Mouse (Mus musculus) intestine, embryonic 14.5 days (tissue): ENCODE measurements around the gene Schip1. TPM values are rescaled to one million over a fixed set of nuclear protein-coding genes. Genes with fewer than 3 reads are reported as not detected.
A peak's percentile ranks its signal among the peaks of the same experiment; 100 is the strongest.

Experiments
- ATAC-seq: fragments of 200-750 bp; cut with Nextera tagmentation; replicated peaks from 2 replicates; pipeline ENCODE4 v1.8.0; 2017; ENCODE audit warnings: low read depth, moderate number of reproducible peaks, moderate TSS enrichment, moderate library complexity; ENCODE audit not compliant: low FRiP score, low TSS enrichment
- DNase-seq: peaks from one replicate; pipeline ENCODE4 v3.0.0-alpha.2; 2018; ENCODE audit warnings: low spot score
- H3K27ac ChIP-seq: fragments of 300-500 bp; sonication (generic); 2 replicates; pipeline ENCODE4 v1.5.1; 2014; ENCODE audit warnings: low read depth, mild to moderate bottlenecking, control low read depth
- H3K27me3 ChIP-seq: fragments of 300-500 bp; sonication (generic); replicated peaks from 2 replicates; pipeline ENCODE4 v1.6.1; 2014; ENCODE audit warnings: low read length, control low read depth; ENCODE audit not compliant: control insufficient read depth, insufficient read depth
- H3K36me3 ChIP-seq: fragments of 300-500 bp; sonication (generic); 2 replicates; pipeline ENCODE4 v1.6.1; 2014; ENCODE audit warnings: low read length, control low read depth; ENCODE audit not compliant: control insufficient read depth, insufficient read depth
- H3K4me1 ChIP-seq: fragments of 300-500 bp; sonication (generic); replicated peaks from 2 replicates; pipeline ENCODE4 v1.6.1; 2014; ENCODE audit warnings: low read length, control low read depth, mixed read lengths; ENCODE audit not compliant: control insufficient read depth, insufficient read depth
- H3K4me2 ChIP-seq: fragments of 300-500 bp; sonication (generic); 2 replicates; pipeline ENCODE4 v1.6.1; 2014; ENCODE audit warnings: low read length
- H3K4me3 ChIP-seq: fragments of 300-500 bp; sonication (generic); 2 replicates; pipeline ENCODE4 v1.5.1; 2014; ENCODE audit warnings: low read depth, low read length, control low read depth, mixed read lengths
- H3K9ac ChIP-seq: fragments of 300-500 bp; sonication (generic); 2 replicates; pipeline ENCODE4 v1.6.1; 2014; ENCODE audit warnings: mild to moderate bottlenecking, low read length
- H3K9me3 ChIP-seq: fragments of 300-500 bp; sonication (generic); 2 replicates; pipeline ENCODE4 v1.6.1; 2016; ENCODE audit warnings: low read length, control low read depth; ENCODE audit not compliant: control insufficient read depth
- WGBS: fragments of 180-500 bp; shearing (Covaris S2); extraction: QIAGEN DNeasy Blood & Tissue Kit; methylation state at CpG from one replicate; pipeline ENCODE4 v1.1.7; 2014; 5-methylcytosine and 5-hydroxymethylcytosine counted together
- polyA plus RNA-seq: library from polyadenylated mRNA; unstranded; fragments of >200 nt; fragmentation: Nextera tagmentation; extraction: Ambion mirVana; gene quantifications from 2 replicates; pipeline ENCODE4 v1.2.1, GENCODE M21; 2014

Schip1 gene
- polyA plus RNA-seq, 1 experiment from 2014 or later: 63.0 TPM

GRCm38 (mm10) chr3:68542944-68543501 is 478.4 kb downstream of the Schip1 start:
- no peak overlapping the region for H3K4me3 ChIP-seq
- H3K27ac ChIP-seq: no peak overlapping the region
- H3K4me2 ChIP-seq: peak overlapping the region; percentile 38
- no peak overlapping the region for H3K9ac ChIP-seq
- no peaks in the 10 kb centered on the region for H3K4me1 ChIP-seq
- no peaks in the 10 kb centered on the region for H3K9me3 ChIP-seq
- no peaks in the 10 kb centered on the region for H3K27me3 ChIP-seq
- H3K36me3 ChIP-seq: no peaks in the 10 kb centered on the region
- 10% methylated on average over 7 of the region's 7 CpGs for WGBS
- DNase-seq: peak; percentile 64
- ATAC-seq: peak; percentile 58; the same call in 1 of the 2 replicates

GRCm38 (mm10) chr3:68544811-68545210 is 480.2 kb downstream of the Schip1 start:
- no peaks in the 10 kb centered on the region for H3K4me1 ChIP-seq
- H3K36me3 ChIP-seq: no peaks in the 10 kb centered on the region
- ATAC-seq: no peak
- H3K9me3 ChIP-seq: no peaks in the 10 kb centered on the region
- DNase-seq: no peak
- no peak overlapping the region for H3K4me3 ChIP-seq
- H3K27me3 ChIP-seq: no peaks in the 10 kb centered on the region
- no peak overlapping the region for H3K4me2 ChIP-seq
- no peak overlapping the region for H3K27ac ChIP-seq
- 82% methylated on average over 7 of the region's 7 CpGs for WGBS
- H3K9ac ChIP-seq: no peak overlapping the region

GRCm38 (mm10) chr3:68545898-68546297 is 481.3 kb downstream of the Schip1 start:
- Histone ChIP-seq H3K27me3 (no peaks in the 10 kb centered on the region), H3K4me1 (no peaks in the 10 kb centered on the region), H3K9me3 (no peaks in the 10 kb centered on the region), H3K4me2 (no peak overlapping the region), H3K9ac (no peak overlapping the region), H3K4me3 (no peak overlapping the region), H3K36me3 (no peaks in the 10 kb centered on the region), H3K27ac (no peak overlapping the region)
- no peak for DNase-seq
- no peak for ATAC-seq
- 68% methylated on average over 6 of the region's 6 CpGs for WGBS

GRCm38 (mm10) chr3:68555087-68555662 is 490.6 kb downstream of the Schip1 start:
- DNase-seq (no peak), ATAC-seq (no peak)
- H3K4me3 ChIP-seq: no peak overlapping the region
- no peaks in the 10 kb centered on the region for H3K27me3 ChIP-seq
- H3K27ac ChIP-seq: no peak overlapping the region
- no peak overlapping the region for H3K9ac ChIP-seq
- no peak overlapping the region for H3K4me2 ChIP-seq
- H3K9me3 ChIP-seq: no peaks in the 10 kb centered on the region
- H3K4me1 ChIP-seq: no peaks in the 10 kb centered on the region
- 73% methylated on average over 4 of the region's 4 CpGs for WGBS
- no peaks in the 10 kb centered on the region for H3K36me3 ChIP-seq

- DNase-seq (no peak), ATAC-seq (no peak)
- Histone ChIP-seq H3K9ac (no peak overlapping the region), H3K4me3 (no peak overlapping the region), H3K9me3 (no peaks in the 10 kb centered on the region), H3K4me2 (no peak overlapping the region), H3K27ac (no peak overlapping the region), H3K4me1 (no peaks in the 10 kb centered on the region), H3K36me3 (no peaks in the 10 kb centered on the region), H3K27me3 (no peaks in the 10 kb centered on the region)
- WGBS: 89% methylated on average over 9 of the region's 9 CpGs
Observed at GRCm38 (mm10) chr3:68556891-68557290, 492.3 kb downstream of the Schip1 start.

- Histone ChIP-seq H3K36me3 (no peaks in the 10 kb centered on the region), H3K4me2 (no peak overlapping the region), H3K4me1 (no peaks in the 10 kb centered on the region), H3K9ac (no peak overlapping the region), H3K27ac (no peak overlapping the region), H3K27me3 (no peaks in the 10 kb centered on the region), H3K9me3 (no peaks in the 10 kb centered on the region), H3K4me3 (no peak overlapping the region)
- no peak for DNase-seq
- WGBS: 54% methylated on average over 6 of the region's 6 CpGs
- ATAC-seq: peak; percentile 80
Observed at GRCm38 (mm10) chr3:68558744-68559143, 494.1 kb downstream of the Schip1 start.

- Histone ChIP-seq H3K9me3 (no peaks in the 10 kb centered on the region), H3K9ac (no peak overlapping the region), H3K4me3 (no peak overlapping the region), H3K4me2 (no peak overlapping the region), H3K27me3 (no peaks in the 10 kb centered on the region), H3K27ac (no peak overlapping the region), H3K36me3 (no peaks in the 10 kb centered on the region), H3K4me1 (no peaks in the 10 kb centered on the region)
- no peak for DNase-seq
- no peak for ATAC-seq
- 83% methylated on average over 5 of the region's 5 CpGs for WGBS
Observed at GRCm38 (mm10) chr3:68560057-68560456, 495.5 kb downstream of the Schip1 start.

- DNase-seq (no peak), ATAC-seq (no peak)
- Histone ChIP-seq H3K27ac (no peak overlapping the region), H3K4me1 (0 out of 2 replicates have a peak, but pooled peaks cover 2% of the 10 kb centered on the region), H3K9me3 (no peaks in the 10 kb centered on the region), H3K4me2 (no peak overlapping the region), H3K36me3 (no peaks in the 10 kb centered on the region), H3K9ac (no peak overlapping the region), H3K4me3 (no peak overlapping the region), H3K27me3 (no peaks in the 10 kb centered on the region)
- 74% methylated on average over 2 of the region's 2 CpGs for WGBS
Observed at GRCm38 (mm10) chr3:68562838-68563237, 498.2 kb downstream of the Schip1 start.

GRCm38 (mm10) chr3:68563922-68564321 is 499.3 kb downstream of the Schip1 start:
- Histone ChIP-seq H3K9me3 (no peaks in the 10 kb centered on the region), H3K9ac (no peak overlapping the region), H3K4me1 (0 out of 2 replicates have a peak, but pooled peaks cover 2% of the 10 kb centered on the region), H3K27ac (no peak overlapping the region), H3K4me2 (no peak overlapping the region), H3K27me3 (no peaks in the 10 kb centered on the region), H3K4me3 (no peak overlapping the region), H3K36me3 (no peaks in the 10 kb centered on the region)
- DNase-seq (no peak), ATAC-seq (no peak)
- 69% methylated on average over 8 of the region's 8 CpGs for WGBS
